Mouse (Mus musculus) megakaryocyte, adult 5-6 weeks (primary cell): ENCODE data around the gene Kdm1b. TPM values are rescaled to one million over a fixed set of nuclear protein-coding genes. Genes with fewer than 3 reads are reported as not detected.
A peak's percentile ranks its signal among the peaks of the same experiment; 100 is the strongest.

ENCODE experiments used
- ATAC-seq: 2 replicates; pipeline ENCODE4 v1.8.0; 2016; ENCODE audit warnings: mild to moderate bottlenecking, inconsistent platforms; ENCODE audit not compliant: poor library complexity, severe bottlenecking
- total RNA-seq, 2 experiments: library from RNA; stranded (forward) in 1 of 2; stranded (reverse) in 1 of 2; fragments of 153-499, 151-499 nt in 1 of 2; fragments of 221-1000, 200-1000 nt in 1 of 2; gene quantifications; 2 replicates each; pipeline versions ENCODE4 v1.2.3 to v1.2.4; 2015 to 2017

Kdm1b gene
- total RNA-seq (2015) (9.7 and 10.0 TPM in 2 replicates), total RNA-seq (2017) (9.6 and 11.3 TPM in 2 replicates)

GRCm38 (mm10) chr13:47043030-47043680 lies at the start of gene Kdm1b:
Gene Kdm1b, plus strand, starts transcription at chr13:47043499.
- peak; percentile 93 for ATAC-seq

GRCm38 (mm10) chr13:46997355-46997754 lies 45.9 kb upstream of the Kdm1b start:
- 0 out of 2 replicates have a peak, but pooled peaks have one; percentile 38 for ATAC-seq

GRCm38 (mm10) chr13:46999498-46999897 lies 43.8 kb upstream of the Kdm1b start:
- ATAC-seq, result no peak

GRCm38 (mm10) chr13:47001590-47001989 lies 41.7 kb upstream of the Kdm1b start:
- no peak for ATAC-seq

GRCm38 (mm10) chr13:47013740-47014139 lies 29.6 kb upstream of the Kdm1b start:
- no peak for ATAC-seq

GRCm38 (mm10) chr13:47014334-47015194 lies 28.7 kb upstream of the Kdm1b start, which contains the start of gene Nhlrc1:
Gene Nhlrc1, minus strand, starts transcription at chr13:47014850.
- peak; percentile 97 for ATAC-seq

- no peak for ATAC-seq
Measured at GRCm38 (mm10) chr13:47015195-47015501, 28.2 kb upstream of the Kdm1b start.

GRCm38 (mm10) chr13:47017259-47017658 lies 26.0 kb upstream of the Kdm1b start:
- peak; percentile 41; the same call in 1 of the 2 replicates for ATAC-seq

GRCm38 (mm10) chr13:47019774-47020173 lies 23.5 kb upstream of the Kdm1b start:
- ATAC-seq, result no peak

- ATAC-seq, result no peak
Measured at GRCm38 (mm10) chr13:47020798-47021197, 22.5 kb upstream of the Kdm1b start.

GRCm38 (mm10) chr13:47030376-47031107 lies 12.8 kb upstream of the Kdm1b start:
- ATAC-seq, result no peak

GRCm38 (mm10) chr13:47033602-47034001 lies 9.7 kb upstream of the Kdm1b start:
- ATAC-seq, result no peak

- ATAC-seq, result no peak
Measured at GRCm38 (mm10) chr13:47037946-47038345, 5.4 kb upstream of the Kdm1b start.

GRCm38 (mm10) chr13:47040061-47040460 lies 3.2 kb upstream of the Kdm1b start:
- ATAC-seq, result no peak

GRCm38 (mm10) chr13:47042024-47042633 lies 1.2 kb upstream of the Kdm1b start:
- ATAC-seq, result no peak

- 0 out of 2 replicates have a peak, but pooled peaks have one; percentile 2 for ATAC-seq
Measured at GRCm38 (mm10) chr13:47043833-47044616, 726 bp downstream of the Kdm1b start.

- ATAC-seq, result no peak
Measured at GRCm38 (mm10) chr13:47044617-47044947, 1.3 kb downstream of the Kdm1b start, which contains the start of gene Tpmt. Gene Tpmt, minus strand, starts transcription at chr13:47044737.

GRCm38 (mm10) chr13:47047996-47048395 lies 4.7 kb downstream of the Kdm1b start:
- ATAC-seq, result no peak

- ATAC-seq, result no peak
Measured at GRCm38 (mm10) chr13:47050009-47050408, 6.7 kb downstream of the Kdm1b start.

- no peak for ATAC-seq
Measured at GRCm38 (mm10) chr13:47053971-47054370, 10.7 kb downstream of the Kdm1b start.
